Mouse (Mus musculus): ENCODE results near the gene Hist1h2bm. TPM values are rescaled to one million over a fixed set of nuclear protein-coding genes. Genes with fewer than 3 reads are reported as not detected.
A peak's percentile ranks its signal among the peaks of the same experiment; 100 is the strongest.
"Not testable (repeated sequence)": the region's sequence is repeated elsewhere in the genome, so short reads cannot be mapped to it uniquely, and the experiment has no call there.

The Hist1h2bm gene
- polyA plus RNA-seq, 1 experiment: not detected

DNA sequence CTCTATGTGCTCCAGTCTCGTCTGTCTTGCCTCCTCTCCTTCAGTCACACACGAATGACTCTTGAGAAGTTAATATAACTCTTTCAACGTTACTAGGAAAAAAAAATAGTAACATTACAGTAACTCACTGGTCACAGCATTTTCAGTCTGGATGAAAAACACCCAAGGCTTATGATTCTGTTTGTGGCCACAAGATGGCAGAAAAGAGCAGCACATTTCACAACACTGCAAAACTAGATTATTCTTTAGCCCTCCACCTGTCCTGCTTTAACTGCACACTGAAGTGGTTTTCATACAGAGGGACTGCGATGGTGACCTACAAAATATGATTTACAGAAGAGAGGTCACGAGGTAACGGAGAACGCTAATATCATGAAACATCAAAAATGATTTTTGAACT lies 7.1 kb upstream of the Hist1h2bm start:
- TF ChIP-seq POLR2A (IDR thresholded peaks at IDR 0.05; ENCODE audit: borderline replicate concordance, insufficient read depth, low read length) (no peak), CTCF (IDR thresholded peaks at IDR 0.05; ENCODE audit: borderline replicate concordance, insufficient read depth, low read depth, low read length) (peak; percentile 53; the same call in 1 of the 2 replicates)
- DNase-seq: peak; percentile 71 to 74
- Histone ChIP-seq H3K27ac (ENCODE audit: insufficient read depth, low read length) (no peak overlapping the region), H3K4me3 (replicated peaks; ENCODE audit: insufficient read depth, low read depth, low read length) (no peak overlapping the region), H3K4me1 (ENCODE audit: control insufficient read depth, insufficient read depth, low read length) (no peaks in the 10 kb centered on the region), H3K27me3 (ENCODE audit: control insufficient read depth, insufficient read depth, low read length) (no peaks in the 10 kb centered on the region)
- WGBS: under 1% methylated on average over 7 of the region's 7 CpGs

DNA sequence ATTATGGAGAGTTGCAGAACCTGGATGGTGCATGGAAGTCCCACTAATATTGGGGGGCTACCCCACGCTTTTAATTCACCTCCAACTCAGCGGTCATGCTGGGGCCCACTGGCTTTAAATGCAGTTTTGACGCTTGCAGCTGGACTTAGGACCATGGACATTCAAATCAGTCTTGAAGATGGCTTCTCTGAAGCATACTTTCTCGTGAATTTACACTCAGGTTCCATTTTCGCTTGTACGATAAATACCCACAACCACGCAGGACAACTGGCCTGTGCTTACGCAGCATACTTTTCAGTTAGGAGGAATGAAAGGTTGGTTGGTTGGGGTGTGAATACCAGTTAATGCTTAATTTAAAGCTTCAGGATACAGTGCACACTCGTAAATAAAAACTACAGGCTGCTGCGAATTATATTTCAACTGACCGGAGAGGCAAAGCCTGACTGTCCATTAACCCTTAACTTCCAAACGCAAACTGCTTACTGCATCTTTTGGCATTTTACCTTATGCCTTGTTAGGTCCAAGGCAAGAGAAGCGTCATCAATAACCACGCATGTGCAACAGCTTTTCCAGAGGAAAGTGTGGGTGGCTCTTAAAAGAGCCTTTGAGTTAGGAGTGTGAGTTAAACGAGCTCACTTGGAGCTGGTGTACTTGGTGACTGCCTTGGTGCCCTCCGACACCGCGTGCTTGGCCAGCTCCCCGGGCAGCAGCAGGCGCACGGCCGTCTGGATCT lies 6.5 kb upstream of the Hist1h2bm start:
- no peak for TF ChIP-seq CTCF (IDR thresholded peaks at IDR 0.05; ENCODE audit: borderline replicate concordance, insufficient read depth, low read depth, low read length)
- TF ChIP-seq POLR2A (IDR thresholded peaks at IDR 0.05; ENCODE audit: borderline replicate concordance, insufficient read depth, low read length): no peak
- H3K27ac ChIP-seq (ENCODE audit: insufficient read depth, low read length): no peak overlapping the region
- H3K4me3 ChIP-seq (replicated peaks; ENCODE audit: insufficient read depth, low read depth, low read length): peak overlapping the region; percentile 32
- H3K4me1 ChIP-seq (ENCODE audit: control insufficient read depth, insufficient read depth, low read length): no peaks in the 10 kb centered on the region
- under 1% methylated on average over 22 of the region's 22 CpGs for WGBS
- no peak for DNase-seq
- no peaks in the 10 kb centered on the region for H3K27me3 ChIP-seq (ENCODE audit: control insufficient read depth, insufficient read depth, low read length)

DNA sequence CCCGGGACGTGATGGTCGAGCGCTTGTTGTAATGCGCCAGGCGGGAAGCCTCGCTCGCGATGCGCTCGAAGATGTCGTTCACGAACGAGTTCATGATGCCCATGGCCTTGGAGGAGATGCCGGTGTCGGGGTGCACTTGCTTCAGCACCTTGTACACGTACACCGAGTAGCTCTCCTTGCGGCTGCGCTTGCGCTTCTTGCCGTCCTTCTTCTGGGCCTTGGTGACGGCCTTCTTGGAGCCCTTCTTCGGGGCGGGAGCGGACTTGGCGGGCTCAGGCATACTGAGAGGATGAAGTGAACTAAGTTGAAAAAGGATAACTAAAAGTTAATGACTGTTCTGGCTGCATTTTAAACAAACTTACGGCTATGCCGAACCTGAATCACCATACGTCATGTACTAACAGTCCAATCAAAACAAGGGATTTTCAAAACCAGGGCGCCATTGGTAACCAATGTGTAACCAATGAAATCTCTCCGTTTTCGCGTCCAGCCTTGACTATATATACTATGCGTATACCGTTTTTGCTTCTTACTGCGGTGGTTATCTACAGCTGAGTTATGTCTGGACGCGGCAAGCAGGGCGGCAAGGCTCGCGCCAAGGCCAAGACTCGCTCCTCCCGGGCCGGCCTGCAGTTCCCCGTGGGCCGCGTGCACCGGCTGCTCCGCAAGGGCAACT lies 5.8 kb upstream of the Hist1h2bm start, which contains the start of the genes Hist1h2bl and Hist1h2ai:
Hist1h2bl (minus strand) TSS at position 280 of the 676 bp plus-strand sequence.
Hist1h2ai (plus strand) TSS at position 559 of the 676 bp plus-strand sequence.
- H3K27ac ChIP-seq (ENCODE audit: insufficient read depth, low read length); H3K27me3 ChIP-seq (ENCODE audit: control insufficient read depth, insufficient read depth, low read length); H3K4me1 ChIP-seq (ENCODE audit: control insufficient read depth, insufficient read depth, low read length): not testable (repeated sequence)
- H3K4me3 ChIP-seq (replicated peaks; ENCODE audit: insufficient read depth, low read depth, low read length): peak within 1 kb of the TSS; percentile 78
- peak; percentile 84 to 94 for DNase-seq
- TF ChIP-seq POLR2A (IDR thresholded peaks at IDR 0.05; ENCODE audit: borderline replicate concordance, insufficient read depth, low read length): peak; percentile 90
- 2% methylated on average over 39 of the region's 50 CpGs for WGBS

DNA sequence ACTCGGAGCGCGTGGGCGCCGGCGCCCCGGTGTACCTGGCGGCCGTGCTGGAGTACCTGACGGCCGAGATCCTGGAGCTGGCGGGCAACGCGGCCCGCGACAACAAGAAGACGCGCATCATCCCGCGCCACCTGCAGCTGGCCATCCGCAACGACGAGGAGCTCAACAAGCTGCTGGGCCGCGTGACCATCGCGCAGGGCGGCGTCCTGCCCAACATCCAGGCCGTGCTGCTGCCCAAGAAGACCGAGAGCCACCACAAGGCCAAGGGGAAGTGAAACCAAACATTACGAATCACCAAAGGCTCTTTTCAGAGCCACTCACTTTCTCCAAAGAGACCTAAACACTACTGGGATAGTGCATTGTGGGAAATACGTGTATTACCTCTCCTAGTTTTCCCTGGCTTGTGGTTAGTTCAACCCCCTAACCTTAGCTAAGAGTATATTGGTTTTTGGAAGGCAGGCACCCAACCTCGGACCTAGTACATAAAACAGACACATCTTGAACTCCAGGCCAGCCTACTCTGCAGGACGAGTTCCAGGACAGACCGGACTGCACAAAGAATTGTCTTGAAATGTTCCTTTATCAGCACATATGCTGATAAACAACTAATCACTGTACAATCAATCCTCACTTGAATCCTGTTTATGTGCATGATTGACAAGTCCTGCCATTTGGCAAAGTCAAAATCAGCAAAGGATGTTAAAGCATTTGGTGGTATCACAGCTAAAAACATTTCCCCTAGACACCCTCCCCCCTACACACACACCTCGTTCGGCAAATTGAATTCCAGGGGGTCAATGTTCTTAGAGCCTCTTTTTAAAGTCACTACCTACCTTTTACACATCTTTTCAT lies 5.1 kb upstream of the Hist1h2bm start:
- not testable (repeated sequence) for H3K4me1 ChIP-seq (ENCODE audit: control insufficient read depth, insufficient read depth, low read length); H3K27me3 ChIP-seq (ENCODE audit: control insufficient read depth, insufficient read depth, low read length); H3K27ac ChIP-seq (ENCODE audit: insufficient read depth, low read length)
- DNase-seq: peak in 1 of 2 experiments; percentile 29
- WGBS: 1% methylated on average over 15 of the region's 38 CpGs
- peak overlapping the region; percentile 39 for H3K4me3 ChIP-seq (replicated peaks; ENCODE audit: insufficient read depth, low read depth, low read length)

DNA sequence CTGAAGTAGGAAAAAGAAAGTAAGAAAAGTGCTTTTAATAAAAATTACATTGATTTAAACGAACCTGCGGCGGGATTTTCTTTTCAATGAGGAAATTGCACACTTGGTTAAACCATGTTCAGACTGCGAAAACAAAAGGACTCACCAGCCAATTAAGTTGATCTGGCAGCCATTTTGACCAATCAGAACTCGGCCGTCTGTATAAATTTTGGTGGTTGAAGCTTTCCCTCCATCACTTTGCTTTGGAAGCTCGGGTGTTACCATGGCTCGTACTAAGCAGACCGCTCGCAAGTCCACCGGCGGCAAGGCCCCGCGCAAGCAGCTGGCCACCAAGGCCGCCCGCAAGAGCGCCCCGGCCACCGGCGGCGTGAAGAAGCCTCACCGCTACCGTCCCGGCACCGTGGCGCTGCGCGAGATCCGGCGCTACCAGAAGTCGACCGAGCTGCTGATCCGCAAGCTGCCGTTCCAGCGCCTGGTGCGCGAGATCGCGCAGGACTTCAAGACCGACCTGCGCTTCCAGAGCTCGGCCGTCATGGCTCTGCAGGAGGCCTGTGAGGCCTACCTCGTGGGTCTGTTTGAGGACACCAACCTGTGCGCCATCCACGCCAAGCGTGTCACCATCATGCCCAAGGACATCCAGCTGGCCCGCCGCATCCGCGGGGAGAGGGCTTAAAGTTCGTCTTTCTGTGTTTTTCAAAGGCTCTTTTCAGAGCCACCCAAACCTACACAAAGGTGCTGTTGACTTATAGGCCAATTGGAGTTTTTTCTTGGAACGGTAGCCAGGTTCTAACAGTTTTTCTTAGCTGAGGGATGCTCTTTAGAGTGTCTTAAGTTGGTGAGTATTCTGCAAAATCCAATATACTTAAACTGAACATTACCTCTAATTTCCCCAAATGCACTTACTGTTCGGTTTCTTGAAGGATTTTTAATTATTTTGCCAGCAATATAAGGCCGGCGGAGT lies 4.2 kb upstream of the Hist1h2bm start, which contains the start of gene Hist1h3h:
Hist1h3h (plus strand) TSS at position 263 of the 961 bp plus-strand sequence.
- WGBS: 5% methylated on average over 29 of the region's 56 CpGs
- H3K4me1 ChIP-seq (ENCODE audit: control insufficient read depth, insufficient read depth, low read length): not testable (repeated sequence)
- peak; percentile 64; the same call in 1 of the 2 replicates for TF ChIP-seq POLR2A (IDR thresholded peaks at IDR 0.05; ENCODE audit: borderline replicate concordance, insufficient read depth, low read length)

DNA sequence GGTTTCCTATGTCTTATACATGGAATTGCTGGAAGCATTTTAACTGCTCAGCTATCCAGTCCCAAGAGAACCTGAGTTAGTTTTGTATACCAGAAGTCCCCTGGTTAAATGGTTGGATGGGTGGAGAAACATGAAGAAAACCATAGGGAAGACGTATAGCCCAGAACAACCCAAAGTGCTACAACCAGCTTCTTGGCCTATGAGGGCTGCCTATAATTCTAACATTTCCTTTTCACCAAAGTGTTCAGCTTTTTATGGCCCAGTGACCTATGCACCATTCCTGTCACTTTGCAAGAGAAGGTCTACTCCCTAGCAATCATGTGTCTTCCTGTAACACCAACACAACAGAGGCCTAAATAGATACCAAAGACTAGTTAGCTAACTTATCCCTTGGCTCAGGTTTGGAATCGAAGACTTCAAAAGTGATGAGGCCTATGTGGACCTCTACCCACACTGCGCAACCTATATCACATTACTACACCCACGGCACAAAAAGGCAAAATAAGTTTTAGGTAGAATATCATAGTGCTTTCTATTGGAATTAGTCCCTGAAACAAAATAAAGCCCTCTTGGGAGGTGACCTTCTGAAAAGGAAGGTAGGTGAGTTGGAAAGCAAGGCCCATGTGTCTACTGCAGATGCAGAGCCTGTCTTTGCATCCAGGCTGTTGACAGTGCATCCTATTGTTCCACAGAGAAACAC lies 3.3 kb upstream of the Hist1h2bm start:
- Histone ChIP-seq H3K27ac (ENCODE audit: insufficient read depth, low read length) (no peak overlapping the region), H3K27me3 (ENCODE audit: control insufficient read depth, insufficient read depth, low read length) (no peaks in the 10 kb centered on the region)
- WGBS: 78% methylated on average over 4 of the region's 4 CpGs

More for the DNA sequence above, 4.2 kb upstream of the Hist1h2bm start, which contains the start of gene Hist1h3h:
- H3K27me3 ChIP-seq (ENCODE audit: control insufficient read depth, insufficient read depth, low read length); H3K27ac ChIP-seq (ENCODE audit: insufficient read depth, low read length): not testable (repeated sequence)
- peak; percentile 77 to 82 for DNase-seq
- peak within 1 kb of the TSS; percentile 39 for H3K4me3 ChIP-seq (replicated peaks; ENCODE audit: insufficient read depth, low read depth, low read length)

DNA sequence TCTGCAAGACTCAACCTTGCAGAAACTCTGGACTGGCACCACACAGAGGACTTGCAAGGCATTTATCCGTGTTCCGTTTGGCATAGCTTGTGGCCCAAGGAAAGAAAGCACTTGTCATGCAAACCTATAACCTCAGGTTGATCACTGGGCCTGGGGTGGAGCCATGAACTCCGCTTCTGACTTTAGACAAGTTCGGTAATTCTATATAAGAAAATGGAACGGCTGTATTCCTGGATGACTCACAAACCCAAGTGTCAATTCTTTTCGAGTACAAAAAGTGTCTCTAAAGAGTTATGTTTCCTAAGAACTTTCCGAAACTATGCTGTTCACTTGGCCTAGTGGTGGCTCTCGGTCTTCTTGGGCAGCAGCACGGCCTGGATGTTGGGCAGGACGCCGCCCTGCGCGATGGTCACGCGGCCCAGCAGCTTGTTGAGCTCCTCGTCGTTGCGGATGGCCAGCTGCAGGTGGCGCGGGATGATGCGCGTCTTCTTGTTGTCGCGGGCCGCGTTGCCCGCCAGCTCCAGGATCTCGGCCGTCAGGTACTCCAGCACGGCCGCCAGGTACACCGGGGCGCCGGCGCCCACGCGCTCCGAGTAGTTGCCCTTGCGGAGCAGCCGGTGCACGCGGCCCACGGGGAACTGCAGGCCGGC lies 612 bp upstream of the Hist1h2bm start:
- WGBS: 1% methylated on average over 25 of the region's 44 CpGs
- not testable (repeated sequence) for H3K4me1 ChIP-seq (ENCODE audit: control insufficient read depth, insufficient read depth, low read length); H3K27me3 ChIP-seq (ENCODE audit: control insufficient read depth, insufficient read depth, low read length); DNase-seq; H3K27ac ChIP-seq (ENCODE audit: insufficient read depth, low read length)
- peak overlapping the region; percentile 33 for H3K4me3 ChIP-seq (replicated peaks; ENCODE audit: insufficient read depth, low read depth, low read length)

More for the DNA sequence above, 3.3 kb upstream of the Hist1h2bm start:
- TF ChIP-seq POLR2A (IDR thresholded peaks at IDR 0.05; ENCODE audit: borderline replicate concordance, insufficient read depth, low read length): no peak
- no peak for TF ChIP-seq CTCF (IDR thresholded peaks at IDR 0.05; ENCODE audit: borderline replicate concordance, insufficient read depth, low read depth, low read length)
- H3K4me3 ChIP-seq (replicated peaks; ENCODE audit: insufficient read depth, low read depth, low read length): no peak overlapping the region
- H3K4me1 ChIP-seq (ENCODE audit: control insufficient read depth, insufficient read depth, low read length): no peaks in the 10 kb centered on the region
- no peak for DNase-seq
